Mouse (Mus musculus): ENCODE measurements around the gene Adprhl1.

The Adprhl1 gene

DNA sequence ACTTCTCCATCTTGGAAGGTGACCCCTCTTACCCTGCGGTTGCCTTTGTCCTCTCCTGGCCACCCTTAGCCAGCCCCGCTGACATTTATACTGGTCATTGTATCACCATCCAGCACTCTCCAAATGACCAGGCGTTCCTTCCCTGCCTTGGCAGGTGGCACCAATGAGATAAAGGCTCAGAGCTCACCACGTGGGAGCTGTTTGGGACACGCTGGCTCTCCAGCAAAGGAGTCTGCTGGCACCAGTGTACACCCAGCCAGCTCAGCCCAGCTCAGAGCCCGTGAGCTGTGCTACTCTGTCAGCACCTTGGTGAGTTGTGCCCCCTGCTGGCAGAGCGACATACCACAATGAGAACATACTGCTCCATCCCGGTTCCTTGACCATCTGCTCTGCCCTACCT lies at the start of gene Adprhl1:
Gene Adprhl1, minus strand, starts transcription at position 144 of the 400 bp plus-strand sequence.
- peak; percentile 57 to 58 for DNase-seq

DNA sequence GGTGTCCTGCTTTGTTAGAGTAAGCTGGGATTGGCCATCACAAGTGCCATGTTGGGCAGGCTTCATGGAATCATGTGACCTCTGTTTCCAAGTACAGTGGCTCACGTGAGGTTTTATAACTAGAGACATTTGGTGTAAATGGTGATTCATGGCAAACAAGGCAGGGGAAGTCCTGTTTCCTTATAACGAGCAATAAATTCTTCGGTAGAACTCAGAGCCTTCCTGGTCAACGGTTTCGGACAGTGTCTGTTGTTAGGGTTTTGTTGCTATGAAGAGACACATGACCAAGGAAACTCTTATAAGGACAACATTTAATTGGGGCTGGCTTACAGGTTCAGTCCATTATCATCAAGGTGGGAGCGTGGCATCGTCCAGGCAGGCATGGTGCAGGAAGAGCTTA lies 47.1 kb upstream of the Adprhl1 start:
- DNase-seq = no peak

DNA sequence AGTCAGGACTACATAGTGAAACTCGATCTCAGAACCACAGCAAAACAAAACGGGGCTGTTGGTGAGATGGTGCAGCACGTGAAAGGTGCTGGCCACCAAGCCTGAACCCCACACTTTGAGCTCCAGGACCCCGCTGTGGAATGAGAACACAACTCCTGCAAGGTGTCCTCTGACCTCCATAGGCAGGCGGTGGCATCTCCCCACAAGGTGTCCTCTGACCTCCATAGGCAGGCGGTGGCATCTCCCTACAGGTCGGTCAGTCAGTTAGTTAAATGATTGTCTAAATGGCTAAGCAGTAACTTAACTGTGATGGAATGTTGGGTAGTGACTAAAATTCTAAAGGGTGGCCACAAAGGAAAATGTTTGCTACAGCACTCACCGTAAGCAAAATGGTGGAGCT lies 45.6 kb upstream of the Adprhl1 start:
- DNase-seq = no peak

DNA sequence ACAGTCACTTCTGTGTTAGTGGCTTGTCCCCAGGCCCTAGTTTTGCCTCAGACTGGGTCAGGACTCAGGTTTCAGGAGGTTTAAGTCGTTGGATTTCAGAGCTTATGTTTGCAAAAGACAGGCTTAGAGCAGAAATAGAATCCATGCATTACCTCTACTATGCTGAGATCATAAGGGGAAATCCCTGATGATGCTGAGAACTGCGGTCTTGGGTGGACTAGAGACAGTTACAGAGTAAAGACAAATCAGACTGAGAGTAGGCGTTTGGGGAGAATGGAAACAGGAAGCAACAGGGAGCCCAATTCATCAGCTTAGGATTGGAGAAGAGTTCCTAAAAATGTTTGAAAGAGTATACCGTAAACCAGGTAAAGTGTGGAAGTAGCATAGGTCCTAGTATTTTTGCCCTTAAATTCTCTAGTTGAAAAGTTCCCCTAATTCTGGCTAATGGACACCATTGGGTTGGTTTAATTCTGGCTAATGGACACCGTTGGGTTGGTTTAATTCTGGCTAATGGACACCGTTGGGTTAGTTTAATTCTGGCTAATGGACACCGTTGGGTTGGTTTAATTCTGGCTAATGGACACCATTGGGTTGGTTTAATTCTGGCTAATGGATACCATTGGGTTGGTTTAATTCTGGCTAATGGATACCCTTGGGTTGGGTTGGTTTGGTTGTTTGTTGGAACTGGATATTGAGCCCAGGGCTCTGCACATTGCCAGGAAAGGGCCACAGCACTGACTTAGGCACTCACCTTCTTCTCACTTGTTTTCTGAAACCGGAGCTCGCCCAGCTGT lies 39.9 kb upstream of the Adprhl1 start:
- DNase-seq = no peak

DNA sequence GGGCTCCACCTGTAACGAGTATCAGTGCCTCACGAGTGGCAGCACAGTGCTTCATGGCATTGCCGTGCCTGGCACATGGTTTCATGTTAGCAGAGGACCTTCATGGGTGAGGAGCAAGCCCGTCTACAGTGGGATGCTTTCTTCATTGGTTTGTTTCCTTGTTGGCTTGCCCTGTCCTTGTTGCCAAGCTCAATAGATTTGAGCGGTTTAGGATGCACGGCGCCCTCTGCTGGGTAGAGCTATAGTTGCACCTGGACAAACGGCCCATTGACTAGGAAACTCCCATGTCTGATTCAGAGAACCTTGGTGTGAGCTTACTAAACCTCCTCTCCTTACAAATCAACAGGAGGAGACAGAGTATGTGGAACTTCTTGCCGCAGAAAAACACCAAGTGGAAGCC lies 38.4 kb upstream of the Adprhl1 start:
- DNase-seq = peak; percentile 64 to 71

DNA sequence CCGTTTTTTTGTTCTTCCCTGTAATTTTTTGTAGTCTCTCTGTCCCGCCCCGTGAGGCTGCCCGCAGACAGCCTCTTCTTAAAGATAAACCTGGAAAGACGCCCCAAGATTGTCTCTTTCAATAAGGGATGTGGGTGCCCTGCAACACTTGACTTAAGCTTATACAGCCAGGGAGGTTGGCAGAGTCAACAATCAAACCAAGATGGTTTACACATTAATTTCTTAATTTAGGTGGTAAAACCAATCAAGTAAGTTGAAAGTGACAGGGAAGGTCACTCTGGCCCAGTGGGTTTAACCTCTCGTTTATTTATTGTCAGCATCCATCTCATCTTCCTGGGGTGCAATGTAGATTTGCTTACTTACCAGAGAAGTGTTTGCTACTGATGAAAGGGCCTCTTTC lies 34.7 kb upstream of the Adprhl1 start:
- DNase-seq = no peak

DNA sequence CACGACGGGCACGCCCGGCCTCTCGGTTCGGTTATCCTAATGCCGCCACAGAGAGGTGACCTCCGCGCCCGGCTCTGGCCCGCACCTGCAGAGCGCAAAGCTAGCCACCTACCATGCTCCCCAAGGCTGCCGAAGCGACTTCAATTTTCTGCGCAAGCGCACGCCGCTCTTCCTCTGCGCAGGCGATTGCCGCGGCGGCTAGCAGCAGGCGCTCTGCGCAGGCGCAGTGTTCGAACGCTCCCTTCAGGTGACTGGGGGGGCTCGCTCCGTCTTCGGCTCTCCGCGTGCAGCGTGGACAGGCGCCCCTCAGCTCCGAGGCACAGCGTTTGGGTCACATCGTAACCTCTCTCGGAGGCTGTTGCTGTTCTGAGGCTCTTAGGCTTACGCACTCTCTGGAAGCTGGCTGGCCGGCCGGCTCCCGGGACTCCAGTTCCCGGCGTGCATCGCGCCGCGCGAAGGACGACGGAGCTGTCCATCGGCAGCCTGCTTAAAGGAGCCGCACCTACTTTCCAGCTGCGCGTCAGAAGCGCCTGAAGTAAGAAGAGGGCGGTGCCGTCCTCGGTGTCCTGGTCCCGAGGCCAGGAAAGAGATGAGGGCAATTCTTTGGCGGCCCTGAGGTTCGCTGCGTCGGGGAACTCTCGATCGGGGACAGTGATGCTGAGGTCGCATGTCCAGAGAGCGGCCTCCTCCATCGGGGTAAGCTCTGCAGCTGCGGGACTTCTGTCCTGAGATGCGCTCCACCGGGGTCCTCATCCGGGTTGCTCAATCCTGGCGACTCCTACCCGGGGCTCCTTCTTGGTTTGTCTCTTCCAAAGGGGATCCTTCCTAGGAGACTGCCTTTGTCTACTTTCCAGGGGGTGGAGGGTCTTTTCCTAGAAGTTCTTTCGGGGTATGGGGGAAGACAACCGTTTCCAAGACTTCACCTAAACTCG lies 34.0 kb upstream of the Adprhl1 start, which contains the start of the genes Dcun1d2 and Tmco3:
Gene Dcun1d2, minus strand, starts transcription at position 440 of the 932 bp plus-strand sequence.
Gene Tmco3, plus strand, starts transcription at position 499 of the 932 bp plus-strand sequence.
- peak; percentile 96 for DNase-seq

DNA sequence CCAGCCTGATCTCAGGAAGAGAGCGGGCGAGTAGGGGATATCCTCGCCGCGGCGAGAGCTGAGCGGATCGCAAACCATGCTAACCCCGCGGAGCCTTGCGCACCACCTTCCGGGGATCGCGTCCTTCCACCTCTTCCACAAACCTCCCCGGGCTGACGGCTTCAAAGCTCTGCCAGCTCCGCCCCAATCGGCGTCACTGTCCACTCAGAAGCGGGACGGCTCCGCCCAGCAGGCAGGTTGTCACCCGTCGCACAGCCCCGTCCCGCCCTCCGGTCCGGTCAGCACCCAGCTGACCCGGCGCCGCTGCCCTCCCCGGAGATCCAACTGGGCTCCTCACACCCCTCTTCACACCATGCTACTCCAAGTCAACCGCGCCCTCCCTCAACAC lies 33.3 kb upstream of the Adprhl1 start:
- peak; percentile 74 to 85 for DNase-seq

DNA sequence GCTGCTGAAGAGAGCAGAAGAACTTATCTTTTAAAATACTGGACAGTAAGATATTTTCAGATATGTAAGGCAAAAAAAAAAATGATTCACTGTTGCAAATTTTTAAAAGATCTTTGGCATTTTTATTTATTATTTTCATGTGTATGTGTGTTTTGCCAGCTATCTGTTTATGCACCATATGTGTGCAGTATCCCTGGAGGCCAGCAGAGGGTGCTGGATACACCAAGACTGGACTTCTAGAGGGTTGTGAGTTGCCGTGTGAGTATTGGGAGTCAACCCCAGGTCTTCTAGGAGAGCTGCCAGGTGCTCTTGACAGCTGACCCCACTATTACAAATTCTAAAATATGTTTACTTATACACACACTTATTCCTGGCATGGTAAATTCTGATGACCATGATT lies 29.2 kb upstream of the Adprhl1 start:
- no peak for DNase-seq

DNA sequence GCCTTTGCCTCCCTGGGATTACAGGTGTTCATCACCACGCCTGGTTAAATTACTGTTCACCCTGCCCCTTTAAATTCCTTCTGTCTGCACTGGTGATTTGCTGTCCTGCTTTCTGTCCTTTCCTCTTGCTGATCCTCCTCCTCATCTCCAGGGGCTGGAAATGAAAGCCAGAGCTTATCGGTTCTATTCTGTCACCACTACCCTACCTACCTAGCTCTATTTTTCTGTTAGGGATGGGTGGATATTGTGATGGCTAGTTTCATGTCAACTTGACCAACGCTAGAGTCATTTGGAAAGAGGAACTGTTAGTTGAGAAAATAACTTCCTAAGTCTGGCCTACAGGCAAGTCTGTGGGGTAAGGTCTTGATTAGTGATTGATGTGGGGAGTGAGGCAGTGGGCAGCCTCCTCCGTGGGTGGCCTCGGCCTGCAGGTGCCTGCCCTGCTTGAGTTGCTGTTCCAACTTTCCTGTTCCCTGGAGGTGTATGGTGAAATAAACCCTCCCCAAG lies 23.0 kb upstream of the Adprhl1 start:
- no peak for DNase-seq

DNA sequence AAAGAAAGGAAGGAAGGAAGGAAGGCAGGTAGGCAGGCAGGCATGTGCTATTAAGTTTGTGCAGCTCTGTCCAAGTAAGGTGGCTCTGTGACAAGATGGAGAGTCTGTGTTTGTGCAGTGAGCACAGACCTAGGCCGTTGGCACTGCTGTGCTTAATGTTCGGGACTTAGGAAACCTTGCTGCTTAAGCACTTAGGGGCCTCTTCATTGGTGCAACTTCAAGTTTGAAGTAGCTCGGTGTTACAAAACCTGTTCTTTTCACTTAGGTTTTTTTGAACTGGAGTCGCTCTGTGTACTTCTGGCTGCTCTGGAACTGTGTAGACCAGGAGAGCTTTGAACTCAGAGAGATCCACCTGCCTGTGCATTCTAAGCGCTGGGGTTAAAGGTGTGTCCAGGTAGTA lies 18.9 kb upstream of the Adprhl1 start:
- DNase-seq = no peak

DNA sequence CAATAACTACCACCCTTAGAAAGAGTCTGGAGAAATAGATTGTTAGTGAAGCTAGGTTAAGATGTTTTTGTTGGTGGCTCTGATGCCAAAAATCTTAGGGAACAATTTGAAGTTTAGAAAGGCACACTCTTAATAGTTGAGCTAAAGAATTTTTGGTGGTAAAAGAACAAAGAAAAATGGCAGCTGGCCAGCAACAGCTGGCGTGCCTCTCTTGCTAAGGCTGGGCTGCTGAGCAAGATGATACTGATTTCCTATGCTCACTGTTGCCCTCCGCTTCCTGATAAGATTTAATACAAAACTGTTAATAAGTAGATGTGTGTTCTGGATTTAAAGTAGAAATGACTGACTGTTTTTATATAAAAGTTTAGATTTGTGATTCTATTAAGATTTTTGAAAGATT lies 13.6 kb upstream of the Adprhl1 start:
- no peak for DNase-seq

DNA sequence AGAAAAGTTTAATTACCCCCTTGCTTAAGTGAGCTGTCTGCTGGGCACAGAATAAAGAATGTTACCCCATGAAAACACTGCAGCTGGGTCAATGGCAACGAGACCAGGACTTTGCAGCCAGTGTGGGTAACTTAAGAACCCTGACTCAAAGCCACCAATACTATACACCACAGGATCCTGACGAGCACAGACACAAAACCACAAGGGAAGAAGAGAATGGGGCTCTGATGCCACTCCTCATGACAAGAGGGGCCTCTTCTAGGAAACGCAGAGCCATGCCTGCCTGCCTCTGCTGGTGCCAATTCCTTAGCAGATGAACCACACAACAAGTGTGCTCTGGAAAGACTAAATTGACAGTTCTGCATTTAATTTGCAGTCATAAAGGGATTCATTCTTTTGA lies 9.4 kb upstream of the Adprhl1 start:
- DNase-seq = no peak

DNA sequence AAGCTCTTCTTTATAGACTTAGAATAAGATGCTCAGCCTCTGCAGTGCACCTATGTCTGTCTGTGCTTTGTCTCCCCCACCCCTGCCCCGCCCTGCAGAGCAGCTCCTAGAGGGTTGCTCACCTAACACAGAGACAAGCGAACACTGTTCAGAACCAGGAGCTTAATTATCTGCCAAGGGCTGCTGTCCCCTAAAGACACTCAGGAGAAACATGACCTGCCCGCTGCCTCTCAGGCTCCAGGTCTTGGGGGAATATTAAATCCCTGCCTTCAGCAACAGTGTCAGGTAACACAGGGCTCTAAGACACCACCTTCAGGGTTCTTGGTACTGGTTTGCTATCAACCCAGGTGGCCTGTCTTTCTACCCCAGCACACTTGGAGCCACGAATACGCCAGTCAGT lies 549 bp downstream of the Adprhl1 start:
- no peak for DNase-seq

DNA sequence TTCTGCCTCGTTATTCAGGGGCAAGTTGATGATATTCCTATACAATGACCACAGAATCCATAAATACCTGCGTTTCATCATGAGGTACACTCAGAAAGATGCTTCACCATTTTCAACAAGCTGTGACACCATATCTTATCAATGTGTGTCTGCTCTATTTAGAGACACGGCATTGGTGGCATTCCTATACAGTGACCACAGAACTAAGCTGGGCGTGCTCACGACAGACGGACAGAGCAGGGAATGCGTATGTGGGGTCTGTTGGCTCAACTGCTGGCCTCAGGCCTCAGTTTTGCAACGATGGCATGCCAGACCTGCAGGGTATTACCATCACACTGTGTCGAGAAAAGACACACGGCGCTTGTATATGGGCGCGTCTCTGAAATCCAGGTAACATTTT lies 1.1 kb downstream of the Adprhl1 start:
- DNase-seq = no peak

DNA sequence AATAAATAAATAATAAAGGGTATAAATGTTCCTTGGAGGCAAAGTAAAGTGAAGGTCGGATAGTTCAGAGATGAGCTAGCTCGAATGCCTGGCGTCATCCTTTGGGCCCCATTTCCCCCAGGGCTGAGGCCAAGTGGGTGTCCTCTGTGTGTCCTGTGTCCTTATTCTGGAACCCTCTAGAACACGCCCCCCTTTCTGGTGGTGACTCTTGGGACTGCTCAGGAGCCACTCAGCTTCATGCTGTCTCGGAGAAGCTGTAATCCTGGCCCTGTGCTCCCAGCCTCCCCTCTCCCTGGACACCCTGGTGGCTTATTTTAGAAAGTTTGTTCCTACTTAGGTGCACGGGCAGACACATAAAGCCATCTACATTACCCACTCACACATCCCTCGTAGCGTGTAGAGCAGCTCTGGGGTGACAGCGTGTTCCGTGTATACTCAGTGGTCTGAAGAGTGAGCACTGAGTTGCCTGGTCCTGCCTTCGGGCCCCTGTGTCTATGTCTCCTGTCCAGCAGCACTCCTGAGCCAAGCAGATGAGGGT lies 9.6 kb downstream of the Adprhl1 start:
- DNase-seq = no peak

DNA sequence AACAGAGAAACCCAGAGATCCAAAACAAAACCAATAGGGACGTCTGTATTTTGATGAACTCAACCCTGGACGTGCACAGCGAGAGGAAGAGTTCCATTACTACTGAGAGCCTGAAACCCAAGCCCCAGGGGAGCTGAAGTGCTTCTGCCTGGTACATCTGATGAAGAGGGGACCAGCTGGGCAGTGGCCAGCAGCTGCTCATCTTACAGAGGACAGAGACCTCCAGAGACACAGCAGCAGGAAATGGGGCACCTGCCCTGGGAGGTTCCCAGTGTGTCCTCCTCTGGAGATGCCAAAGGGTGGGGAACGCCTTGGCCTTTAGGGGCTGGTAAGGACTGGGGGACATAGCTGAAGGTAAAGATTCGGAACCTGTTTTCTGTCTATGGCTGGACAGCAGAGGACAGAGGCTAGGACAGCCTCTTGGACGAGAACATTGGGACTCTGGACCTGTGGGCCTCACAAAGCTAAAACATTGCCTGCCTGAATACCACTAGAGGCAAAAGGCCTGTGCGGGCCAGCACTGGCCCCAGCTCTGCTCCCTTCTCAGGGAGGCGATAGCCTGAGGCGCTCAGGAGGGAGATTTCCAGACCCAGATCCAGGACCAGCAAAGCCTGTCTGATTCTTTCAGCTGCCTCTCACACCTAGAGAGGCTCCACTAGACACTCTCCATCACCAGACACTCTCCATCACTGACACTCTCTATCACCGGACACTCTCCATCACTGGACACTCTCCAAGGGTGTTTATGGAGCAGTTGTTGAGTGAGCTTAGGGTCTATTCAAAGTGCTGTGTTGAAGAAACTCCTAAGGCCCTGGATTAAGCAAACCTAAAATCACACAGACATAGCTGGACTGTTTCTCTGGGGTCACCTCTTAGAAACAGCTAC lies 10.7 kb downstream of the Adprhl1 start:
- no peak for DNase-seq

DNA sequence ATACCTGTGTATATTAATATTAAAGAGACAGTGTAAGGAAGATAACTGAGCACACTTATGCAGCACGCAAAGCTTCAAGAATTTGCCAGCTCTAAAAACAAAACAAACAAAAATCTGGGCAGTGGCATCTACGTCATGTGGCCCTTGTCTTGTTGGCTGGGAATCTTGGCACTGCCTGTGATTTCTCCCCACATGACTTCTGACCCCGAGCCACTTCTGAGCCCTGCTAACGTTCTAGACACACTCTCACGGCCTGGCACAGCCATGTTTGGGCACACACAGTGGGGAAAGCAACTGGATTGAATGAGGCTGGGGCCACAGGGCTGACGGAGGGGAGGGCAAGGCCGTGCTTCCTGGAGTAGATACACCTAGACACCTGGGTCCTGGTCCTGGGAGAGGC lies 13.3 kb downstream of the Adprhl1 start:
- DNase-seq = no peak

DNA sequence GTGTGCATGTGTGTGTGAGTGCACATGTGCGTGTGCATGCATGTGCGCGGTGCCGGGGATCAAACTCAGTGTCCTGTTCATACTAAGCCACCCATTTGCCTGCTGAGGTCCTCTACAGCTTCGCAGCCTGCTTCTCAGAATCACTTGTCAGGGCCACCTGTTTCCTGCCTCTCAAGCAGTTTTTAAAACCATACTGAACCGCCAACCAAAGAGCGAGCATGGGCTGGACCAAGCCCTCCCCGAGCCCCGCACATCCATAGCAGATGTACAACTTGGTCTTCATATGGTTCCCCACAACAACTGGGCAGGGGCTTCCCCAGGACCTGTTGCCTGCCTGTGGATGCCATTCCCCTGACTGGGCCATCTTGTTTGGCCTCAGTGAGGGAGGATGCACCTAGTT lies 13.9 kb downstream of the Adprhl1 start:
- no peak for DNase-seq

DNA sequence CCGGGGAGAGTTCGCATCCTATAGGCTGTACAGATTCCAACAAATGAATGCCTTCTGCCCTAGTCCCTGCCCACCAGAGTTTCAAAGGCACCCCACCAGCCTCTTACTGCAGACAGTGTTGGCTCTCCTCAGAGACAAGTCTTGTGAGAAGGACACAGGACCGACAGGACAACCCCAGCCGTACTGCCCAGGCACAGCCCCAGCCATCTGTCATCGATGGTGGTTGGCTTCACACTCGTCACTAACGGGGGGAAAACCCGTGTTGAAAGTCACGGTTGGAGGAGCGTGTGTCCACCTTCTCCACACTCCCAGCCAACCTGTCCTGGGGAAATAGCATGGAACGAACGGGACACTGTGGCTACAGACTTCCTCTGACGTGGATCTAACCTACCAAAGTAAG lies 19.2 kb downstream of the Adprhl1 start:
- DNase-seq = no peak

DNA sequence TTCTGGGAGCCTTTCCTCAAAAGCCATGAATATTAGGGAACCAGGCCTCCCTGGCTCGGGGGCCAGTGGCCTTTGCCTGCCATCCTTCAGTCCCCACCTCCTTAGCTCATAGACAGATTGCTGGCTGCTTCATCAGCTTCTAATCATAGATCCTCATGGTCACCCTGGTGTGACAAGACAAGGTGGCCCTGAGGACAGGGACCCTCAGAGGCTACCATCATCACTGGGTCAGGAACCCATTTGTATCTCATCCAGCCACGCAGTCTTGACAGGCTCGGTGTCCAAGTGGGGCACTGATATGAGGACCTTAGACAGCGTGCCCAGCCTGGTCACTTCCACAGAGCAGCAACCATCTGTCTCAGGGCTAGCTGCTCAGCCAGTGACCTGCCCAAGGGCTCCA lies 23.5 kb downstream of the Adprhl1 start:
- DNase-seq = no peak

DNA sequence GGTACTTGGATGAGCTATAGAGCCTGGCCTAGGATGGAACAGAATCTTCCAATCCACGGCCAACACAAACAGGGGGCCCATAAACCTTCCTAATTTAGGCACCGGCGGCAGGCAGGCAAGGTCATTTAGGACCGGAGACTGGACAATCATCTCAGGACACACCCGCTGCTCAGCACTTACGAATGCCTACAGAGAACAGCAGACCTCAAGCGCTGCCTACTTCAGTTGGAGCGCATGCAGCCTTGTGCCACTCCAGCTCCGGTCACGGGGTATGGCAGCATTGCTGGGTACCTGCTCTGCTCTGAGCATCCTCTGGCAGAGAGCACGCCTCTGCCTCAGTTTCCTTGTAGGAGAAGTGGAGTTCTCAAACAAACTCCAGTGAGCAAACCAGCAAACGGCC lies 24.2 kb downstream of the Adprhl1 start:
- DNase-seq = no peak
